In genomic region chr2:101956125-101956524, GRCm38 (mm10) we compare ENCODE assay signal across 20 mouse cellular contexts.
DNase-seq lines count a peak whose midpoint lies in the region; ATAC-seq and TF ChIP-seq lines count a peak whose summit lies in the region.
"Had no signal": no experiment of that assay in that cellular context is flagged by ENCODE, and none has a peak within 500 bp of the region (broad histone marks: within the 10 kb centered on the region; RNA-seq: fewer than 3 reads in every experiment).

No protein-coding gene starts in this region.

- H3K4me3 ChIP-seq in hindbrain, embryonic 10.5 days: no peak overlapping the region
- H3K4me3 ChIP-seq in hindbrain, postnatal 0 days (ENCODE audit: low read length): no peak overlapping the region
- no peak overlapping the region for H3K4me3 ChIP-seq in neural tube, embryonic 13.5 days
- H3K4me3 ChIP-seq in neural tube, embryonic 15.5 days (replicated peaks): no peak overlapping the region
- H3K4me3 ChIP-seq in forebrain, embryonic 14.5 days (ENCODE audit: low read depth, low read length): no peak overlapping the region
- H3K4me3 ChIP-seq: embryonic facial prominence, embryonic 12.5 days; erythroblast, embryonic 14.5 days; lung, embryonic 15.5 days had no signal

- no peak for ATAC-seq in hindbrain, postnatal 0 days
- peak; percentile 59; the same call in 1 of the 2 replicates for ATAC-seq in neural tube, embryonic 13.5 days (ENCODE audit: low read depth)
- no peak; the same call in 1 of the 2 replicates for ATAC-seq in neural tube, embryonic 15.5 days (ENCODE audit: low FRiP score)
- peak; percentile 45; the same call in 1 of the 2 replicates for ATAC-seq in forebrain, embryonic 14.5 days
- ATAC-seq: intestine, embryonic 16.5 days; Patski had no signal

- no peaks in the 10 kb centered on the region for H3K9me3 ChIP-seq in hindbrain, embryonic 10.5 days
- no peaks in the 10 kb centered on the region for H3K9me3 ChIP-seq in hindbrain, postnatal 0 days (ENCODE audit: low read length)
- H3K9me3 ChIP-seq in neural tube, embryonic 13.5 days: no peaks in the 10 kb centered on the region
- no peaks in the 10 kb centered on the region for H3K9me3 ChIP-seq in neural tube, embryonic 15.5 days (replicated peaks)
- H3K9me3 ChIP-seq in forebrain, embryonic 14.5 days (replicated peaks; ENCODE audit: control insufficient read depth, low read length): no peaks in the 10 kb centered on the region
- H3K9me3 ChIP-seq: embryonic facial prominence, embryonic 12.5 days; lung, embryonic 15.5 days had no signal

- DNase-seq in hindbrain, embryonic 10.5 days (ENCODE audit: low spot score): no peak
- no peak for DNase-seq in hindbrain, postnatal 0 days (ENCODE audit: low spot score)
- peak; percentile 49 for DNase-seq in forebrain, embryonic 14.5 days (ENCODE audit: low spot score)
- no peak for DNase-seq in kidney, adult 18-20 months
- DNase-seq in kidney, adult 8-10 months: no peak
- DNase-seq: adrenal gland, postnatal 10 days; cerebellum, adult 9-11 months; gastrocnemius, postnatal 10 days; heart, adult 18-20 months; lung, postnatal 4 days; right cerebral cortex, postnatal 4 days had no signal

- H3K4me2 ChIP-seq in hindbrain, postnatal 0 days (ENCODE audit: low read depth, low read length): no peak overlapping the region
- H3K4me2 ChIP-seq in neural tube, embryonic 13.5 days: no peak overlapping the region
- no peak overlapping the region for H3K4me2 ChIP-seq in neural tube, embryonic 15.5 days
- H3K4me2 ChIP-seq in forebrain, embryonic 14.5 days (ENCODE audit: low read length): 0 out of 2 replicates have a peak overlapping the region, but pooled peaks have one; percentile 9
- H3K4me2 ChIP-seq: embryonic facial prominence, embryonic 12.5 days; lung, embryonic 15.5 days had no signal

- peaks cover 38% of the 10 kb centered on the region for H3K36me3 ChIP-seq in hindbrain, embryonic 10.5 days
- no peaks in the 10 kb centered on the region for H3K36me3 ChIP-seq in hindbrain, postnatal 0 days (ENCODE audit: insufficient read depth, low read length)
- peaks cover 33% of the 10 kb centered on the region for H3K36me3 ChIP-seq in neural tube, embryonic 13.5 days
- H3K36me3 ChIP-seq in neural tube, embryonic 15.5 days: peaks cover 17% of the 10 kb centered on the region
- H3K36me3 ChIP-seq in forebrain, embryonic 14.5 days (ENCODE audit: control insufficient read depth, insufficient read depth, low read length): peaks cover 30% of the 10 kb centered on the region

- 0 out of 2 replicates have a peak overlapping the region, but pooled peaks have one; percentile 16 for H3K27ac ChIP-seq in hindbrain, embryonic 10.5 days
- no peak overlapping the region for H3K27ac ChIP-seq in hindbrain, postnatal 0 days
- H3K27ac ChIP-seq in neural tube, embryonic 13.5 days (replicated peaks): peak overlapping the region; percentile 43
- H3K27ac ChIP-seq in neural tube, embryonic 15.5 days (replicated peaks): no peak overlapping the region; the same call in 1 of the 2 replicates
- H3K27ac ChIP-seq in forebrain, embryonic 14.5 days (ENCODE audit: low read depth, low read length): 0 out of 2 replicates have a peak overlapping the region, but pooled peaks have one; percentile 14
- H3K27ac ChIP-seq: embryonic facial prominence, embryonic 12.5 days; kidney, postnatal 0 days; liver, embryonic 14.5 days; lung, embryonic 15.5 days had no signal

- H3K27me3 ChIP-seq in hindbrain, embryonic 10.5 days (ENCODE audit: insufficient read depth, poor library complexity, severe bottlenecking): no peaks in the 10 kb centered on the region
- no peaks in the 10 kb centered on the region for H3K27me3 ChIP-seq in hindbrain, postnatal 0 days (ENCODE audit: insufficient read depth, low read length)
- no peaks in the 10 kb centered on the region for H3K27me3 ChIP-seq in neural tube, embryonic 13.5 days
- H3K27me3 ChIP-seq in neural tube, embryonic 15.5 days (replicated peaks): no peaks in the 10 kb centered on the region
- H3K27me3 ChIP-seq in forebrain, embryonic 14.5 days (replicated peaks; ENCODE audit: control insufficient read depth, insufficient read depth, low read length): no peaks in the 10 kb centered on the region
- H3K27me3 ChIP-seq: embryonic facial prominence, embryonic 12.5 days; lung, embryonic 15.5 days; Patski had no signal

- 84% methylated on average over 10 of the region's 10 CpGs for WGBS in hindbrain, embryonic 10.5 days
- WGBS in hindbrain, postnatal 0 days: 51% methylated on average over 10 of the region's 10 CpGs
- 39% methylated on average over 10 of the region's 10 CpGs for WGBS in neural tube, embryonic 13.5 days
- 40% methylated on average over 10 of the region's 10 CpGs for WGBS in neural tube, embryonic 15.5 days
- WGBS in forebrain, embryonic 14.5 days: 24% methylated on average over 10 of the region's 10 CpGs

- H3K4me1 ChIP-seq in hindbrain, embryonic 10.5 days (replicated peaks): peaks cover 21% of the 10 kb centered on the region
- peaks cover 4% of the 10 kb centered on the region; the same call in 1 of the 2 replicates for H3K4me1 ChIP-seq in hindbrain, postnatal 0 days (ENCODE audit: insufficient read depth, low read length)
- peaks cover 37% of the 10 kb centered on the region for H3K4me1 ChIP-seq in neural tube, embryonic 13.5 days (replicated peaks)
- peaks cover 27% of the 10 kb centered on the region for H3K4me1 ChIP-seq in neural tube, embryonic 15.5 days
- H3K4me1 ChIP-seq in forebrain, embryonic 14.5 days (ENCODE audit: control insufficient read depth, insufficient read depth, low read length): peaks cover 12% of the 10 kb centered on the region

- TF ChIP-seq CTCF in hindbrain, postnatal 0 days (IDR thresholded peaks at IDR 0.05; ENCODE audit: low read depth): no peak

- no peak overlapping the region for H3K9ac ChIP-seq in hindbrain, postnatal 0 days (replicated peaks; ENCODE audit: low read length)
- H3K9ac ChIP-seq in neural tube, embryonic 13.5 days: no peak overlapping the region
- no peak overlapping the region for H3K9ac ChIP-seq in neural tube, embryonic 15.5 days (replicated peaks)
- H3K9ac ChIP-seq in forebrain, embryonic 14.5 days (ENCODE audit: low read length): peak overlapping the region; percentile 46
- H3K9ac ChIP-seq: embryonic facial prominence, embryonic 12.5 days; liver, embryonic 14.5 days; lung, embryonic 15.5 days had no signal

Comparison
In these comparisons a context has a peak if more than half of its experiments do, and no peak if none do; other contexts are left out.
1. H3K27ac ChIP-seq: peak in hindbrain, embryonic 10.5 days (single experiment), neural tube, embryonic 13.5 days (single experiment) and forebrain, embryonic 14.5 days (single experiment); none in hindbrain, postnatal 0 days (single experiment) and neural tube, embryonic 15.5 days (single experiment).
2. ATAC-seq: peak in neural tube, embryonic 13.5 days (single experiment) and forebrain, embryonic 14.5 days (single experiment); none in hindbrain, postnatal 0 days (single experiment) and neural tube, embryonic 15.5 days (single experiment).